Mouse (Mus musculus) ovary, postnatal 36 days (tissue): ENCODE measurements at regions not wholly inside any gene's neighbourhood (a gene's known extent, or its start where the extent isn't known, plus 50 kb on each side); places are given as distances from the start of the nearest gene placed in this dataset.

ENCODE experiments used
- DNase-seq: peaks from one replicate; pipeline ENCODE4 v3.0.0; 2022; ENCODE audit warnings: low spot score, mixed read lengths

DNA sequence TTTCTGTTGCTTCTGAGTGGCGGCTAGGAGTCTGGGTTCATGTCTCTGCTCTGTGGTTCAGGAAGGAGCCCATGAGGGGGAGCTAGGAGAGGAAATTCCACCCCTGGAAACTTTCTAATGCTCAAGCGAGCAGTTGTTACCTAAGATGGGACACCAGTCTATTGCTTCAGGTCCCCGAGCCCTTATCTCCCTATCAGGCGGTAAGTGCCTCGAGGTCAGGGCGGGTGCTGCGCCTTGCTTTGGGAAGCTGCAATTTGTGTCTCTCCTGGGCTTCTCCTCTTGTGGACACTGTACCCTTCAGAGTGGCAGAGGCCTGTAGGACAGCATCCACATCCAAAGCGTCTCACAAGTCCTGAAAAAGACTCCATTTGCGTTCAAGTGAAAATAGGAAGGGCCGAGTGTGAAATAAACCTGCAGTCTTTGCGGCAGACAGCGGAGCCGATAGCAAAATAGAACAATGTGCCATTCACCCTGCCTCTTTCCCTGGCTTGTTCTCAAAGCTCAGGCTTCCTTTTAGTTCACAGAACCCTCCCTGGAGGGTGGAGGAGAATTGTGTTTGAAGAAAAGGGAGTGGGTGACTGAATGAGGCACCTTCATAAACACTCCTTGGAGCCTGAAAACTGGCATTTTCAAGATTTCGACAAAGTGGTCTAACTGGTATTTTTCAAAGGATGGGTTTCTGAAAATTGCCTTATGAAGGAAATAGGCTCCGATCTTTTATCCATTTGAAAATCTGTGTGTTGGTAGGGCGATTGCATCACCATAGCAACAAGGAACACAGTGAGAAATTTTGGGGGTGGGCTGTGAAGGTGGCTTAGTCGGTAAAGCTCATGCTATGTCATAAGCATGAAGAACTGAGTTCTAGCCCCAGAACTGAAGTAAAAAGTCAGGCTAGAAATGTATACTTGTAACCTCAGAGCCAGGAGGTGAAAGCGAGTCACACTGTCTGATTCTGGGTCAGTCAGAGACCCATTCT lies 87.2 kb upstream of the Cxcr4 start:
- no peak for DNase-seq

DNA sequence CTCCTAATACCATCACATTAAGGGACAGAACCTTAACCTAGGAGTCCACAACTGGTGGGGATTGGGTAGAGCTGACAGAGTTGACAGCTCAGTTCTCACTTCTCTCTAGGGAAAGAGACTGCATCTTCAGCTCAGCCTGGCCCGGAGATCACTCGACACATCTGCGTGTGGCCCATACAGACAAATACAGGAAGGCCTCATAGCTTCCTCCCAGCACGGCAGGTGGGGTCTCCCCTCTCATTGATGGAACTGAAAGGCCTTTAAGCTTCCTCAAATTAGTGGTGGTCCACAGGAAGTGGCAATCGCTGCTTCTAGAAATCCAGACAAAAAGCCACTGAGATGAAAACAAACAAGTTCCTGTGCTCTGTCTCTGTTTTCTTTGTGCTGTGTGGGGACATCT lies 83.4 kb upstream of the Cxcr4 start:
- DNase-seq, result no peak

- DNase-seq, result no peak
Observed at GRCm38 (mm10) chr1:128672306-128672705, 80.2 kb upstream of the Cxcr4 start.

DNA sequence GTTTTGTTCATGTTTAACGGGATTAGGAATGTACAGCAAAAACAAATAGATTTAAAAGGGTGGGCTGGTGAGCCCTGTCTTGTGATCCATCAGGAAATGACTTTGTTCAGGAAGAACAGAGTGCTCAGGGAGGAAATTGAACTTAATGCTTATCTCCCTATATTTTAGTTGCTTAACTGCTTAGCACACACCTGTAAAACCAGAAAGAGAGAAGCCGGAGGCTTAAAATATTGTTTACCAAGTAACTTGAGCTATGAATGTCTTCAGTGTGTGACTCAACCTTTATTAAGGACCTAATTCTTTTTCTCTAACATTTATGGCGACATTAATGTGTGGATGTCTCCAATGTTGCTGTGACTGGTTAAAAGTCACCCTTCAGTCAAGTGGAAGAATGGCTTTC lies 79.4 kb upstream of the Cxcr4 start:
- DNase-seq, result no peak

DNA sequence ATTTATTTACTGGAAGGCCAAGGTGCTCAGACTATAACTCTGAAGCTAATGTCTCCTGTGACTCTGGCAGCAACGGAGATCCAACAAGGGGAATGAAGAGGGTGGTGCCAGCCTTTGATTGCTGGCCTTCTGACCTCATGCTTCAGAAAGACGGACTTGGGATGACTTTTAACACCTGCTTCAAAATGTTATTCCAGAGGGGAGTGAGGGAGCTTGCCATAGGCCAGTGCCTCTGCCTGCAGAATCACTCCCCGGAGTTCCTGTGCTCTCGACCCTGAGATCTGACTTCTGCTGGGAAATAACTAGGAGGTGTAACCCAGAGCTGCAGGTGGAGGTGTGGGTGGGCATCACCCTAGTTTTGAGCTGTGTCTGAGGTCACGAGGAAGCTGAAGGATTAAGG lies 78.9 kb upstream of the Cxcr4 start:
- DNase-seq, result no peak

DNA sequence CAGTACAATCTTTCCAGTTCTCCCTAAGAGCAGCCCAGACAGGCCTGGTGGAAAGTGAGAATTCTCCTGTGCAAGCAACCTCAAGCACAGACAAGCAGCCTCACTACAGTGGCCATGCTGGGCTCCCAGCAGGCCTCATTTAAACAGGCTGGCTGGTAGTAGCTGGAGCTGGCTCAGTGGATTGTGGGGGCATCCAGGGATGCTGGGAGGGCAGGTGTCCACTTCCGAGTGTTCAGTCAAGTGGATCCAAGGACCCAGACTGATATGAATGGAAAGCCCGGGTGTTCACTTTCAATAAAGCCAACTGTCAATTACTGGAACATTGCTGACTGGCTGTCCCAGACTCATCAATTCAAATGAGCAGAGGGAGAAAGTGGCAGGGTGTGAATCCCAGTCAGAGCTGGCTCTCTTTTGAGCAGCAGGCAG lies 77.2 kb upstream of the Cxcr4 start:
- DNase-seq, result no peak

GRCm38 (mm10) chr1:128668718-128669117 lies 76.6 kb upstream of the Cxcr4 start:
- no peak for DNase-seq

- DNase-seq, result no peak
Observed at GRCm38 (mm10) chr1:128667121-128667762, 75.1 kb upstream of the Cxcr4 start.

GRCm38 (mm10) chr1:128663207-128663606 lies 71.1 kb upstream of the Cxcr4 start:
- no peak for DNase-seq

- DNase-seq, result no peak
Observed at GRCm38 (mm10) chr1:128659857-128660256, 67.8 kb upstream of the Cxcr4 start.

- no peak for DNase-seq
Observed at GRCm38 (mm10) chr1:128658802-128659201, 66.7 kb upstream of the Cxcr4 start.

DNA sequence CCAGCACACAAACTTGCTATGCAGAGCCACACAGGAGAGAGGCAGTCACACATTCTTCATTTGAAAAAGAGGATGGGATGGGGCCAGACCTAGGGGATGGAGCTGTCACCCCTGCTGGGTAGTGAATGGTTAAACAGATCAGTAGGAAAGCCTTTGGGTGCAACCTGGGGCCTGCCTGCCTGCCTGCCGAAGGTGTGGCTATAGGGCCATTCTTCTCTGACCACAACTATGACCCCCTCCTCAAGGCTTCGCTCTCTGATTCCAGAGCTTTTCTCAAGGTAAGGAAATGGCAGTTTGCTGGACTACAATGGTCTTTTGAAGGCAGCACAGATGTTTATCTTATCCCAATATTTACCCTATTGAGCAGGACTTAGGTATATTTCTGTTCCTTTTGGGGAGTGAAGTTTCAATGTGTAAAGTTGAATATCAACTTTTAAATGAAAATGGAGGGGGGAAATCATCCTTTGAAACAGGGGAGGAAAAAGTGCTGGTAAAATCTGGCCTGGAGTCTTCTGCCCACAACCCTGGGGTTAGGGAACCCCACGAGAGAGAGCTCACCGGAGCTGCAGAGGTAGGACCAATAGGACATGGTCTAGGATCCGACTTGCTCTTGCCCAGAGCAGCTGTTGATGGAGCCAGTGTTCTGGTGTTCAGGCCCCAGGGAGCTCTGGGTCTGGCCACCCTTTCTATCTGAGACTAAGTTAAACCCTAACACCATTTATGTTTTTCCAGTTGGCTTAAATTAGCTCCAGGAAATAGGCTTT lies 62.2 kb upstream of the Cxcr4 start:
- no peak for DNase-seq

- DNase-seq, result no peak
Observed at GRCm38 (mm10) chr1:128650596-128650995, 58.5 kb upstream of the Cxcr4 start.

GRCm38 (mm10) chr1:128649490-128650178 lies 57.5 kb upstream of the Cxcr4 start:
- DNase-seq, result no peak

DNA sequence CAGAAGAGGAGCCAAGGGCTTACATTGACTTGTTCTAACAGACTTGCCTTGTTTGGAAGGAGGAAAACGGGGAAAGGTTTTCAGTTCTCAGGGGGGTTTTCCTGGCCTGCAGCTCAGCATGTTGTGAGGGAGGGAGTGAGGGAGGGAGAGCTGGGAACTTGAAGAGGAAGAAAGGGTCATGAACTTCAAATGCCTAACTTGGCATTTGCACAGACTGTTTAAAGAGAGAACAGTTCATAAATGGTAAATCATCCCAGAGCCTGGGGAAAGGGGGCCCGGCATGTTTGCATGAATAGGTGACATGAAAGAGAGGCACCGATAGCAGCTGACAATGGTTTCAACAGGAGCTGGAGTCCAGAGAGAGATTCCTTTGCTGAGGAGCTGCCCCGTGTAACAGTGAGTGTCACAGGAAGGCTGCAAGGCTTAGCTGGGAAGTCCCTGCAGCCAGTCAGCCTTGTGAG lies 51.3 kb upstream of the Cxcr4 start:
- DNase-seq, result no peak

DNA sequence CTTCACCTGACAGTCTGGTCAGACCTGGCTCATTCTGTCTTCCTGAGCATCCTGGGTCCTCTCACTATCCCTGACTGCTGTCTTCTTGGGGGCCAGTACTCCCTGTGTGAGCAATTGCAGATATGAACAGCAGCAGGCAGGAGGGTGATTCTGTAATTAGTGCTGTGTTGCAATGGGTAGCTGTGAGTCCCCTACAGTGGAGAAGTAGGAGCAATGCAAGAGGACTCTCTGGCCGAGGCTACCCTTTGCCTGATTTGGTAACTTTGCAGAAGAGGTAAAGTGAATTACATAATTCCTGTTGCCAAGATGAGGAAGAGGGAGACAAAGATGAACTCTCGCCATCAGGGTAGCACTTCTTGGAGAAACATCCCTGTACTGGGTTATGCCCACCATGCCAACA lies 50.1 kb upstream of the Cxcr4 start:
- DNase-seq, result no peak
